Mouse (Mus musculus) MEL (cell line): ENCODE results near the gene Creb5. TPM values are rescaled to one million over a fixed set of nuclear protein-coding genes. Genes with fewer than 3 reads are reported as not detected.

Experiments used
- DNase-seq: peaks from one replicate; pipeline ENCODE4 v3.0.0; 2011; ENCODE audit warnings: low read depth, low spot score
- H3K27ac ChIP-seq: 2 replicates; pipeline ENCODE4 v1.5.1; 2012; ENCODE audit warnings: low read depth, mild to moderate bottlenecking, control low read depth, low read length, moderate library complexity; ENCODE audit not compliant: control insufficient read depth
- H3K27me3 ChIP-seq, 2 experiments: fragments of 150-350 bp in 1 of 2; sonication (generic) in 1 of 2; 2 replicates each; pipeline ENCODE4 v1.6.1; 2012; ENCODE audit warnings: low read length in 2 of 2, mild to moderate bottlenecking in 2 of 2, improper control_type of control experiment in 1 of 2, moderate library complexity in 1 of 2; ENCODE audit not compliant: insufficient read depth in 2 of 2, control insufficient read depth in 1 of 2
- H3K36me3 ChIP-seq, 2 experiments: 2 replicates each; pipeline ENCODE4 v1.6.1; 2012 to 2014; ENCODE audit warnings: low read length in 2 of 2, improper control_type of control experiment in 1 of 2, inconsistent platforms in 1 of 2, mild to moderate bottlenecking in 1 of 2; ENCODE audit not compliant: insufficient read depth in 2 of 2, control insufficient read depth in 1 of 2
- H3K4me1 ChIP-seq, 2 experiments: fragments of 150-350 bp in 1 of 2; sonication (generic) in 1 of 2; 2 replicates each; pipeline ENCODE4 v1.6.1; 2012; ENCODE audit warnings: low read length in 2 of 2, improper control_type of control experiment in 1 of 2, mild to moderate bottlenecking in 1 of 2; ENCODE audit not compliant: insufficient read depth in 2 of 2, control insufficient read depth in 1 of 2
- H3K4me3 ChIP-seq, 2 experiments: fragments of 150-350 bp in 1 of 2; sonication (generic) in 1 of 2; 2 replicates each; pipeline ENCODE4 v1.5.1; 2012; ENCODE audit warnings: low read depth in 2 of 2, low read length in 2 of 2, mild to moderate bottlenecking in 2 of 2, moderate library complexity in 2 of 2, control low read depth in 1 of 2, improper control_type of control experiment in 1 of 2; ENCODE audit not compliant: control insufficient read depth in 1 of 2, insufficient read depth in 1 of 2
- H3K79me2 ChIP-seq: 2 replicates; pipeline ENCODE4 v1.6.1; 2012; ENCODE audit warnings: mild to moderate bottlenecking, low read length, moderate library complexity; ENCODE audit not compliant: control insufficient read depth, poor library complexity, insufficient read depth
- H3K9ac ChIP-seq: 2 replicates; pipeline ENCODE4 v1.6.1; 2012; ENCODE audit warnings: low read depth, mild to moderate bottlenecking, control low read depth, low read length, moderate library complexity; ENCODE audit not compliant: control insufficient read depth, poor library complexity, severe bottlenecking
- H3K9me3 ChIP-seq: fragments of 150-350 bp; sonication (generic); replicated peaks from 2 replicates; pipeline ENCODE4 v1.6.1; 2012; ENCODE audit warnings: mild to moderate bottlenecking, low read length, improper control_type of control experiment, moderate library complexity; ENCODE audit not compliant: insufficient read depth
- E2F4 ChIP-seq: IDR thresholded peaks from 2 replicates; pipeline ENCODE4 v1.6.1; 2011; ENCODE audit warnings: low read depth, low read length, improper control_type of control experiment, borderline replicate concordance
- ELF1 ChIP-seq: IDR thresholded peaks from 2 replicates; pipeline ENCODE4 v1.6.1; 2014; ENCODE audit warnings: low read depth, mild to moderate bottlenecking, inconsistent platforms, low read length, improper control_type of control experiment, moderate library complexity
- EP300 ChIP-seq, 2 experiments: IDR thresholded peaks; 2 replicates each; pipeline ENCODE4 v1.6.1; 2011; ENCODE audit warnings: improper control_type of control experiment in 2 of 2, low read length in 2 of 2, low read depth in 1 of 2, mild to moderate bottlenecking in 1 of 2
- GABPA ChIP-seq: IDR thresholded peaks from 2 replicates; pipeline ENCODE4 v1.6.1; 2012; ENCODE audit warnings: low read depth, mild to moderate bottlenecking, inconsistent platforms, low read length, improper control_type of control experiment, moderate library complexity
- GATA1 ChIP-seq: IDR thresholded peaks from 2 replicates; pipeline ENCODE4 v1.6.1; 2011; ENCODE audit warnings: low read depth, low read length, improper control_type of control experiment
- HCFC1 ChIP-seq: IDR thresholded peaks from 2 replicates; pipeline ENCODE4 v1.6.1; 2012; ENCODE audit warnings: low read depth, mild to moderate bottlenecking, inconsistent platforms, low read length, improper control_type of control experiment, moderate library complexity
- KAT2A ChIP-seq: conservative IDR thresholded peaks from 2 replicates; pipeline ENCODE4 v1.6.1; 2012; ENCODE audit warnings: low read depth, low read length, improper control_type of control experiment, inconsistent platforms
- MAFK ChIP-seq: IDR thresholded peaks from 2 replicates; pipeline ENCODE4 v1.6.1; 2011; ENCODE audit warnings: low read depth, mild to moderate bottlenecking, low read length, improper control_type of control experiment, borderline replicate concordance
- MAX ChIP-seq: IDR thresholded peaks from 2 replicates; pipeline ENCODE4 v1.6.1; 2011; ENCODE audit warnings: low read length, improper control_type of control experiment
- NELFE ChIP-seq: IDR thresholded peaks from 2 replicates; pipeline ENCODE4 v1.6.1; 2011; ENCODE audit warnings: low read depth, low read length, improper control_type of control experiment
- NRF1 ChIP-seq: IDR thresholded peaks from 2 replicates; pipeline ENCODE4 v1.6.1; 2014; ENCODE audit warnings: low read depth, mild to moderate bottlenecking, inconsistent platforms, low read length, improper control_type of control experiment, moderate library complexity; ENCODE audit not compliant: poor library complexity, insufficient read depth, severe bottlenecking
- POLR2A ChIP-seq, 2 experiments: IDR thresholded peaks; 2 replicates each; pipeline ENCODE4 v1.6.1; 2011 to 2012; ENCODE audit warnings: low read length in 2 of 2, mild to moderate bottlenecking in 2 of 2, control low read depth in 1 of 2, improper control_type of control experiment in 1 of 2, low read depth in 1 of 2, moderate library complexity in 1 of 2; ENCODE audit not compliant: control insufficient read depth in 1 of 2, insufficient read depth in 1 of 2, poor library complexity in 1 of 2
- POLR2AphosphoS2 ChIP-seq: IDR thresholded peaks from 2 replicates; pipeline ENCODE4 v1.6.1; 2011; ENCODE audit warnings: low read length, improper control_type of control experiment
- POLR2AphosphoS5 ChIP-seq: IDR thresholded peaks from 2 replicates; pipeline ENCODE4 v1.6.1; 2012; ENCODE audit warnings: low read depth, borderline replicate concordance, mild to moderate bottlenecking, inconsistent platforms, low read length, moderate library complexity, mixed read lengths
- RAD21 ChIP-seq: IDR thresholded peaks from 2 replicates; pipeline ENCODE4 v1.6.1; 2011; ENCODE audit warnings: mild to moderate bottlenecking, low read depth, low read length, improper control_type of control experiment
- RCOR1 ChIP-seq: IDR thresholded peaks from 2 replicates; pipeline ENCODE4 v1.6.1; 2012; ENCODE audit warnings: low read depth, mild to moderate bottlenecking, inconsistent platforms, low read length, improper control_type of control experiment
- SIN3A ChIP-seq: IDR thresholded peaks from 2 replicates; pipeline ENCODE4 v1.6.1; 2012; ENCODE audit warnings: low read length, improper control_type of control experiment, inconsistent platforms
- TBP ChIP-seq: IDR thresholded peaks from 2 replicates; pipeline ENCODE4 v1.8.0; 2011; ENCODE audit warnings: low read depth, low read length, improper control_type of control experiment
- TCF12 ChIP-seq: IDR thresholded peaks from 2 replicates; pipeline ENCODE4 v1.6.1; 2014; ENCODE audit warnings: low read depth, mild to moderate bottlenecking, inconsistent platforms, low read length, improper control_type of control experiment, moderate library complexity
- USF1 ChIP-seq: IDR thresholded peaks from 2 replicates; pipeline ENCODE4 v1.6.1; 2014; ENCODE audit warnings: low read depth, mild to moderate bottlenecking, inconsistent platforms, low read length, improper control_type of control experiment, moderate library complexity
- USF2 ChIP-seq, 2 experiments: IDR thresholded peaks; 2 replicates each; pipeline ENCODE4 v1.6.1; 2011 to 2012; ENCODE audit warnings: improper control_type of control experiment in 2 of 2, low read length in 2 of 2, borderline replicate concordance in 1 of 2, inconsistent platforms in 1 of 2, low read depth in 1 of 2, mild to moderate bottlenecking in 1 of 2; ENCODE audit not compliant: insufficient read depth in 1 of 2
- ZC3H11A ChIP-seq: IDR thresholded peaks from 2 replicates; pipeline ENCODE4 v1.6.1; 2012; ENCODE audit warnings: low read depth, mild to moderate bottlenecking, inconsistent platforms, low read length, improper control_type of control experiment
- ZKSCAN1 ChIP-seq: IDR thresholded peaks from 2 replicates; pipeline ENCODE4 v1.6.1; 2012; ENCODE audit warnings: low read depth, mild to moderate bottlenecking, inconsistent platforms, low read length, improper control_type of control experiment, moderate library complexity
- ZMIZ1 ChIP-seq: IDR thresholded peaks from 2 replicates; pipeline ENCODE4 v1.6.1; 2012; ENCODE audit warnings: low read depth, mild to moderate bottlenecking, inconsistent platforms, low read length, improper control_type of control experiment, moderate library complexity
- polyA plus RNA-seq, 2 experiments: library from polyadenylated mRNA; stranded (reverse) in 1 of 2; unstranded in 1 of 2; fragments of >175 nt in 1 of 2; fragments of >200 nt in 1 of 2; gene quantifications; 2 replicates each; pipeline versions ENCODE4 v1.2.1 to v1.2.4; 2012; ENCODE audit warnings: low replicate concordance in 2 of 2, low read depth in 1 of 2; ENCODE audit not compliant: insufficient read length in 2 of 2, insufficient read depth in 1 of 2, missing spikeins in 1 of 2
- total RNA-seq: library from RNA; depleted of rRNA; stranded (reverse); fragments of 300-350 nt; gene quantifications from 2 replicates; pipeline ENCODE4 v1.2.3, GENCODE M21; 2012

Gene Creb5
- total and polyA plus RNA-seq, 3 experiments, result not detected

- H3K4me3 ChIP-seq, result no peak overlapping the region
- H3K36me3 ChIP-seq, result no peaks in the 10 kb centered on the region
- H3K27me3 ChIP-seq, result no peaks in the 10 kb centered on the region
- no peak overlapping the region for H3K9ac ChIP-seq
- no peak for DNase-seq
- H3K79me2 ChIP-seq, result no peaks in the 10 kb centered on the region
- TF ChIP-seq NRF1, result no peak
- TF ChIP-seq RAD21, result no peak
- no peak for TF ChIP-seq USF1
- TF ChIP-seq USF2 (IDR thresholded peaks at IDR 0.05; ENCODE audit: borderline replicate concordance in 1 of 2, insufficient read depth in 1 of 2, low read depth in 1 of 2, low read length in 2 of 2), result no peak
- no peak for TF ChIP-seq TBP
- TF ChIP-seq SIN3A, result no peak
- no peak for TF ChIP-seq E2F4
- no peak for TF ChIP-seq HCFC1
- no peak for TF ChIP-seq MAX
- no peak for TF ChIP-seq RCOR1
- TF ChIP-seq TCF12, result no peak
- TF ChIP-seq POLR2AphosphoS5, result no peak
- TF ChIP-seq GABPA, result no peak
- no peak overlapping the region for H3K27ac ChIP-seq
- H3K9me3 ChIP-seq, result no peaks in the 10 kb centered on the region
- no peaks in the 10 kb centered on the region for H3K4me1 ChIP-seq
Observed at GRCm38 (mm10) chr6:53696921-53697320, 409.9 kb downstream of the Creb5 start.

- no peaks in the 10 kb centered on the region for H3K79me2 ChIP-seq
- H3K4me1 ChIP-seq, result no peaks in the 10 kb centered on the region
- no peak overlapping the region for H3K4me3 ChIP-seq
- DNase-seq, result no peak
- H3K9me3 ChIP-seq, result no peaks in the 10 kb centered on the region
- no peak for TF ChIP-seq KAT2A
- TF ChIP-seq POLR2A (IDR thresholded peaks at IDR 0.05; ENCODE audit: control insufficient read depth in 1 of 2, insufficient read depth in 1 of 2, low read depth in 1 of 2, low read length in 2 of 2, poor library complexity in 1 of 2), result no peak
- no peak for TF ChIP-seq USF1
- TF ChIP-seq POLR2AphosphoS2, result no peak
- no peak for TF ChIP-seq GATA1
- no peak for TF ChIP-seq SIN3A
- TF ChIP-seq MAFK, result no peak
- TF ChIP-seq TBP, result no peak
- TF ChIP-seq TCF12, result no peak
- no peak for TF ChIP-seq ZMIZ1
- no peak for TF ChIP-seq NELFE
- no peak for TF ChIP-seq E2F4
- TF ChIP-seq MAX, result no peak
- TF ChIP-seq HCFC1, result no peak
- TF ChIP-seq ZKSCAN1, result no peak
- no peak for TF ChIP-seq ZC3H11A
- no peak for TF ChIP-seq EP300 (IDR thresholded peaks at IDR 0.05; ENCODE audit: low read depth in 1 of 2, low read length in 2 of 2)
- TF ChIP-seq ELF1, result no peak
- no peak for TF ChIP-seq NRF1
- no peak for TF ChIP-seq GABPA
- H3K27ac ChIP-seq, result no peak overlapping the region
- H3K36me3 ChIP-seq, result no peaks in the 10 kb centered on the region
- H3K9ac ChIP-seq, result no peak overlapping the region
- H3K27me3 ChIP-seq, result no peaks in the 10 kb centered on the region
Observed at GRCm38 (mm10) chr6:53698128-53698749, 411.2 kb downstream of the Creb5 start.
